Mouse (Mus musculus): ENCODE measurements around the gene Armt1.
"Not testable (repeated sequence)": the region's sequence is repeated elsewhere in the genome, so short reads cannot be mapped to it uniquely, and the experiment has no call there.

Armt1 gene

DNA sequence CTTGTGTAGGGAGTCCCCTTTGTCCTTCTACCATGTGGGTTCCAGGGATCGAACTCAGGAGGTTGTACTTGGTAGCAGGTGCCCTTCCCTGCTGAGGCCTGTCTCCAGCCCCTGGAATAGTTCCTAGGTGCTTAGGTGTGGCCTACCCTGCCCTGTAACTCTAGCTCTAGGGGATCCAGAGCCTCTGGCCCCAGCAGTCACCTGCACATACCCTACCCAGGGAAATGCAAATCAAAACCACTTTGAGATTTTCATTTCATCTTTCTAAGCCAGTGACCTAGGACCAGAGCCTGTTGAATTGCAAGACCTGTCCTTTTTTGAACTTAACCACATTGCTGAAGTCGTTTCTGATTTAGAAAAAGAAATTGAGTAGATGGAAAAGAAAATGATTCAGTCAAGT is 1.6 kb downstream of the Armt1 start:
- in situ Hi-C loops (cut with MseI, MboI) = not testable (repeated sequence)

DNA sequence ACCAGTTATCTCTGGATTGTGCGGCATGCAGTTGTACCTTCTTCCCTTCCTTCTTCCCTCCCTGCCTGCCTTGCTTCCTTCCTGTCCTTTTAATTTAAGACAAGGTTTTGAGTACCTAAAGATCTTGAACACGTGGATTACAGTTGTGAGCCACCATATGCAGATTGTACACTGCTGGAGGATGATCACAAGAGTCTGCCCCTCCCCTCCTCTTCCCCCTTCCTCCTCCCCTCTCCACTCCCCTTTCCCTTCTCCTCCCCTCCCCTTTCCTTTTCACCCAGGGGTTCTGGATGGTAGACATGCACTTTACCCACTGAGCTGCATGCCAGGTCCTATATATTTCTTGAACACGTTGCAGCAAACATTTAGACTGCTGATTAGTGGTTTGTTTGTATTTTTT is 3.1 kb downstream of the Armt1 start:
- in situ Hi-C loops (cut with MseI, MboI) = no loop called here

- in situ Hi-C loops (cut with MseI, MboI) = no loop called here
These were observed 24.1 kb downstream of the Armt1 start for GRCm38 (mm10) chr10:4456409-4456808.

DNA sequence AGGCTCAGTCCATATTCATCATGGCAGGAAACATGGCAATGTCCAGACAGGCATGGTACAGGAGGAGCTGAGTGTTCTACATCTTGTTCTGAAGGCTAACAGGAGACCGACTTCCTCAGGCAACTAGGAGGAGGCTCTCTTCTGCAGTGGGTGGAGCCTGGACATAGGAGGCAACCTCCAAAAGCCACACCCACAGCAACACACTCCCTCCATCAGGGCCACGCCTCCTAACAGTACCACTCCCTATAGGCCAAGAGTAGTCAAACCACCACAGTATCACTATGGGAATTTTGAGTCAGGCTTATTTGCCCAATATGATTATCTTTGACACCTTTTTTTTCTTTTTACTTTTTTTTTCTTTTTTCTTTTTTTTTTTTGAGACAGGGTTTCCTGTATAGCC is 27.9 kb downstream of the Armt1 start:
- in situ Hi-C loops (cut with MseI, MboI) = no loop called here

DNA sequence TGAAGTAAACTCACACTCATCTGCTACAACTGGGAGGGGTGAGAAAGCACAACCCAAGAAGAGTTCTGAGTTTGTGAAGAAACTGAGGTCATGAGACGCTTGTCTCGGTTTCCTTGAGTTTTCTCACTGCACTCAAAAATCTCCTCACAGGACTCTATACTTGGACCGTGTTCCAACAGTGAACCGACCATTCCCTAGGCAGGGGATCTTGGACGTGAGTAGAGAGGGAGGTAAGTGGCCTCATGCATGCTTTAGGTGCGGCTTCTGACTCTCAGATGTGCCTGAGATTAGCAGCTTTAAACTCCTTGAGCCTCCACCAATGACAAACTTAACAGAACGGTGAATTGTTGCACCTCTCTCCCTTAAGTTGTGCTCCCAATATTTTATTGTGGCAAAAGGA is 33.5 kb downstream of the Armt1 start:
- in situ Hi-C loops (cut with MseI, MboI) = no loop called here

DNA sequence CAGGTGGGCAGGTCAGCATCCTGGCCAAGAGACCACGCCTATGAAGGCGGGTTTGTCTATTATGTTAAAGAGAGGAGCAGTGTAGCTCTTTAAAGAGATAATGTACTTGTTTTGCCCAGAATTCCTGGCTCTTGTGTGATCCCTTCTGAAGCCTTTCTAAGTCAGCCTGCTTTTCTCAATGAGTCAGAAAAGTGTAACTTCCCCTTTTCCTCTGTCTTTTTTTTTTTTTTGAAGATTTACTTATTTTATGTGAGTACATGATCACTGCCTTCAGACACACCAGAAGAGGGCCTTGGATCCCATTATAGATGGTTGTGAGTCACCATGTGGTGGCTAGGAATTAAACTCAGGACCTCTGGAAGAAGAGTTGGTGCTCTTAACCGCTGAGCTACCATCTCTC is 37.1 kb downstream of the Armt1 start:
- in situ Hi-C loops (cut with MseI, MboI) = no loop called here

GRCm38 (mm10) chr10:4473591-4473993 is 41.3 kb downstream of the Armt1 start:
- in situ Hi-C loops (cut with MseI, MboI) = no loop called here

GRCm38 (mm10) chr10:4475431-4475830 is 43.2 kb downstream of the Armt1 start:
- in situ Hi-C loops (cut with MseI, MboI) = no loop called here

DNA sequence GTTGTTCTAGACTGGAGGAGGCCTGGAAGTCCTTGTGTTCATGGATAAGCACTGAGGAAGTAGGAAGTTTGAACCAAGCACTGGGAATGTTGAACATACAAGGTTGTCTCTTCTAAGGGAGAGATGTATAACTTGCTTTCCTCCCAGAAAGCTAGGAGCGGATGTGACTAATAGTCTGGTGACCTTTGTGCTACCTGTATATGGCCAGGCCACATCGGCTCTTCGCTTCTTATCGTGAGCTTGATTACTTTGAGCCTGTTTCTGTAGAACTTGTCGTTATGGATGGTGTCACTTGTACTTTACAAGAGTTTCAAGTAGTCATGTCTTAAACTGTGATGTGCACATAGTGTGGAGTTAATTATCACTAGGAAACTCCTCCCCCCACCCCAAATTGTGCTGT is 44.3 kb downstream of the Armt1 start:
- in situ Hi-C loops (cut with MseI, MboI) = no loop called here

DNA sequence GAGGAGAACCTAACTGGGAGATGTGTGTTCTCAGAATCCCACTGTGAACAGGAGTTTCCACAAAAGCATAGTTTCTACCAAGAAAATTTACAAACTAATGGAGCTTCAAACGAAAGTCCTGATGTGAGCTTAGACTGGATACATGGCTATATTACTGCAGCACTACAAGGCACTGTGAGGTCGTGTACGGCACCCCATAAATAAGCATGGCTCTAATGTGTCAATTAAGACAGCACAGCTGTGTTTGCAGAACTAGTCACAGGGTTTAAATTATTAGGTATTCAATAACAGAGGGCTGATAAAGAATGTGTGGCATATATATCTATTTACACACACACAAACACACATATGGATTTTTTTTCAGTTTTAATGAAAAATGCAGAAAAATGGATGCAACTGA is 48.7 kb downstream of the Armt1 start:
- in situ Hi-C loops (cut with MseI, MboI) = no loop called here

GRCm38 (mm10) chr10:4481695-4482094 is 49.4 kb downstream of the Armt1 start:
- in situ Hi-C loops (cut with MseI, MboI) = no loop called here

DNA sequence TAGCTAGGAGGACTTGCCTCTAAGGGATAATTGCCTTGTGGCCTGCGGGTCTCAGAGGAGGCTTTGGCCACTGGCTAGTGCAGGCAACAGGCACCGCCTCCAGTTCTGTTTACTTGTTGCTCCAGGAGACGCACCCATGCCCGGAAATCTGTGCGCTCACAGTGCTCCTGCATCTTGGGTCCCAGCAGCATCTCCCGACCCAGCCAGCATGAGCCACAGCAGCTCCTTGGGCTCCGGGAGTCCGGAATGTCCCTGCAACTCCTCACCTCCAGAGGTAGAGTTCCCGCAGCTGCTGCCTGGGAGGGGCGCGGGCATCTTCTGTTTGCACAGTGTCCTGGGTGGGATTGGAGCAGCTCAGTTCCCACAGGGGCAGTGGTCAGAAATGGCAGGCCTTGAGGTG is 50.1 kb downstream of the Armt1 start, which contains the start of gene Ccdc170:
Gene Ccdc170, plus strand, starts transcription at position 148 of the 400 bp plus-strand sequence.
- in situ Hi-C loops (cut with MseI, MboI) = no loop called here

GRCm38 (mm10) chr10:4483848-4484247 is 51.6 kb downstream of the Armt1 start:
- in situ Hi-C loops (cut with MseI, MboI) = no loop called here

GRCm38 (mm10) chr10:4484986-4485385 is 52.7 kb downstream of the Armt1 start:
- in situ Hi-C loops (cut with MseI, MboI) = no loop called here

- in situ Hi-C loops (cut with MseI, MboI) = no loop called here
These were observed 57.6 kb downstream of the Armt1 start for GRCm38 (mm10) chr10:4489865-4490264.

- in situ Hi-C loops (cut with MseI, MboI) = no loop called here
These were observed 59.0 kb downstream of the Armt1 start for GRCm38 (mm10) chr10:4491281-4491680.

DNA sequence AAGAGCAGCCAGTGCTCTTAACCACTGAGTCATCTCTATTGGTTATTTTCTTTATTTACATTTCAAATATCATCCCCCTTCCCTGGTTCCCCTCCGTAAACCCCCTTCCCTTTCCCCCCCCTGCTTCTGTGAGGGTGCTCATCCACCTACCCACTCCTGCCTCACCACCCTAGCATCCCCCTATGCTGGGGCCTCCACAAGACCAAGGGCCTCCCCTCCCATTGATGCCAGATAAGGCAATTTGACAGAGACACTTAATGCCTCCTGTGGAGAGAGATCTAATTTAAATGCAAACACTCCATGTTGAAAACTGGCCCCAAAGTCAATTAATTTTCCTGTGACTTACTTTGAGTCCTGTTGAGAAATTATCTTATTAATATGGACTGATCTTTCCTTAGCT is 59.8 kb downstream of the Armt1 start:
- in situ Hi-C loops (cut with MseI, MboI) = no loop called here

GRCm38 (mm10) chr10:4492909-4493308 is 60.6 kb downstream of the Armt1 start:
- in situ Hi-C loops (cut with MseI, MboI) = no loop called here

DNA sequence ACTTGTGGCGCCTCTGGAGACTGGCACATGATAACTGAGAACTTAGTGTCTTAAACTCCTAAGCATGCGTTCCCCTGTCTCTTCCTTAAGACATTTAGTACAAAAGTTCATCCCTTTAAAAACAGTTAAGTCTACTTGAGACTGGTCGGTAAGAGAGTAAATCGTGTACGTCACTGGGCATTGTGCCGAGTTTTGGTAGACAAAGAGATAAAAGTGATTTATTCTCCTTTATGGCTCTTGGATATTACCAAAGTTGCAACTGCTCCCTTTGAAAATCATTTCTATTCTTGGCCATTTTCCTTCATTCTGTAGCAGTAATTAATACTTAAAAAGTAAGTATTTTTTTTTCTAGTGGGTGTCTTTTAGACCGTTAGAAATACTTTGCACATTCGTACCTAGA is 71.0 kb downstream of the Armt1 start:
- in situ Hi-C loops (cut with MseI, MboI) = no loop called here
